Mouse (Mus musculus): ENCODE measurements around the gene Tecta. TPM values are rescaled to one million over a fixed set of nuclear protein-coding genes. Genes with fewer than 3 reads are reported as not detected.

Gene Tecta
- total RNA-seq, 1 experiment = 0.09 TPM

DNA sequence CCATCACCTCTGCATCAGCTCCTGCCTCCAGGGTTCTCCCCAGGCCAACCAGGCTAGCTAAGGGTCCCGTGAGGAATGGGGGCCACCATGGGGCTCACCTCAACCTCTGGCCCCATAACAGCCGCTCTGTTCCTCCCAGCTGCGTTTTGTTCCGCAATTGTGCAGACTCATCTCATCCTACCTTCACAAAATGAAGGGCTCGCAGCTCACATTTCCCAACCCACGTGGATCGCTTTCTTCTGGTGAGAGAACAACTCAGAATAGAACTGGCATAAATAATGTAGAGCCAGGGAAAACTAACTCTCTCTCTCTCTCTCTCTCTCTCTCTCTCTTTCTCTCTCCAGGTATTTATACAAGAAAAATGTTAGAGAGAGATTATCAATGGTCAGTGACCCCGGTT is 76.5 kb downstream of the Tecta start:
- H3K4me1 ChIP-seq (ENCODE audit: control insufficient read depth in 2 of 2, insufficient read depth in 2 of 2, low read length in 2 of 2, poor library complexity in 1 of 2) = no peaks in the 10 kb centered on the region
- no peaks in the 10 kb centered on the region for H3K36me3 ChIP-seq (ENCODE audit: control insufficient read depth, insufficient read depth, low read length, poor library complexity, severe bottlenecking)
- no peak for DNase-seq (ENCODE audit: low read depth, low spot score)
- in situ Hi-C loops (cut with MboI; ENCODE audit: low sequenced_read_pairs in 2 of 2, unreplicated experiment in 2 of 2) = no loop called here
- H3K27ac ChIP-seq (ENCODE audit: insufficient read depth, low read depth, low read length, poor library complexity, severe bottlenecking) = no peak overlapping the region
- no peak for TF ChIP-seq HCFC1 (IDR thresholded peaks at IDR 0.05; ENCODE audit: borderline replicate concordance, insufficient read depth, low read length)
- TF ChIP-seq ZC3H11A (IDR thresholded peaks at IDR 0.05; ENCODE audit: borderline replicate concordance, low read depth, low read length) = no peak
- no peak for TF ChIP-seq ZNF384 (IDR thresholded peaks at IDR 0.05; ENCODE audit: low read depth, low read length)
- TF ChIP-seq CHD2 (IDR thresholded peaks at IDR 0.05; ENCODE audit: low read depth, low read length) = no peak
- no peak for TF ChIP-seq MAFK (IDR thresholded peaks at IDR 0.05; ENCODE audit: insufficient read depth, low read depth, low read length)
- H3K9me3 ChIP-seq (ENCODE audit: control insufficient read depth, insufficient read depth, low read depth, low read length) = no peaks in the 10 kb centered on the region
- no peak overlapping the region for H3K4me3 ChIP-seq (ENCODE audit: insufficient read depth in 1 of 2, low read depth in 1 of 2, low read length in 2 of 2, poor library complexity in 1 of 2, severe bottlenecking in 1 of 2)
- no peak overlapping the region for H3K9ac ChIP-seq (ENCODE audit: insufficient read depth, low read depth, low read length, poor library complexity, severe bottlenecking)

DNA sequence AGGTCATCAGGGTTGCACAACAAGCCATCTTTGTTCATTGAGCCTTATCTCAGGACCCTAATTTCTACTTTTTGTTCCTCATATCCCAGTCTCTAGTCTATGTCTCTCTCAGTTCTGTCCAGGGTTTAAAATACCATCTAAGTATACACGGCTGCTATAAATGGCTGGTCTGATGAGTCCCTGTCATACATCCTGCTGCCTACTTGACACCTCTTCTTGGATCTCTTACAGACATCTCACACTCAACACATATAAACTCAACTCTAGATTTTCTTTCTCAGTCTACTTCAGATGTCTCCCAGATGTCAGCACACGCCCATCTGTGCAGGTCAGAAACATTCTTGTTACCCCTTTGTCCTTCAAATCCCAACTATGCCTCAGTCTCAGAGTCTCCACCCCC is 78.3 kb downstream of the Tecta start:
- no peak for TF ChIP-seq HCFC1 (IDR thresholded peaks at IDR 0.05; ENCODE audit: borderline replicate concordance, insufficient read depth, low read length)
- TF ChIP-seq ZC3H11A (IDR thresholded peaks at IDR 0.05; ENCODE audit: borderline replicate concordance, low read depth, low read length) = no peak
- no peak for TF ChIP-seq MAFK (IDR thresholded peaks at IDR 0.05; ENCODE audit: insufficient read depth, low read depth, low read length)
- no peak for TF ChIP-seq CHD2 (IDR thresholded peaks at IDR 0.05; ENCODE audit: low read depth, low read length)
- no peak for TF ChIP-seq ZNF384 (IDR thresholded peaks at IDR 0.05; ENCODE audit: low read depth, low read length)
- no peaks in the 10 kb centered on the region for H3K9me3 ChIP-seq (ENCODE audit: control insufficient read depth, insufficient read depth, low read depth, low read length)
- H3K4me3 ChIP-seq (ENCODE audit: insufficient read depth in 1 of 2, low read depth in 1 of 2, low read length in 2 of 2, poor library complexity in 1 of 2, severe bottlenecking in 1 of 2) = no peak overlapping the region
- no peak for DNase-seq (ENCODE audit: low read depth, low spot score)
- H3K4me1 ChIP-seq (ENCODE audit: control insufficient read depth in 2 of 2, insufficient read depth in 2 of 2, low read length in 2 of 2, poor library complexity in 1 of 2) = no peaks in the 10 kb centered on the region
- in situ Hi-C loops (cut with MboI; ENCODE audit: low sequenced_read_pairs in 2 of 2, unreplicated experiment in 2 of 2) = no loop called here
- H3K27ac ChIP-seq (ENCODE audit: insufficient read depth, low read depth, low read length, poor library complexity, severe bottlenecking) = no peak overlapping the region
- H3K36me3 ChIP-seq (ENCODE audit: control insufficient read depth, insufficient read depth, low read length, poor library complexity, severe bottlenecking) = no peaks in the 10 kb centered on the region
- no peak overlapping the region for H3K9ac ChIP-seq (ENCODE audit: insufficient read depth, low read depth, low read length, poor library complexity, severe bottlenecking)

DNA sequence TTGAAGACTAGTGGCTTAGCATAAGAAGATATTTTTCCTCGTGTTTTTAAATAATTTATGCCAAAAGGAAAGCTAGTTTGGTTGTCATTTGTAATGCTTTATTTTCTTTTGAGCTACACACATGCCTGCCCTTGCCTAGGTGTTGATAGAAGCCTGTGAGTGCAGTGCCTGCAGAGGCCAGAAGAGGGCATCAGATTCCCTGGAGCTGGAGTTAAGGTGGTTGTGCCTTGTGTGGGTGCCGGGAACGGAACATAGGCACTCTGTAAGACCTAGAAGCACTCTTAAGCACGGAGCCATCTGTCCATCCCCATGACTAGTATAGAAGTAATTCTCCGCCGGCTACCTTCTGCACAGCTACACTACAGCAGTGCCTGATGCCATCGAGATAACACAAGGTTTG is 79.1 kb downstream of the Tecta start:
- no peaks in the 10 kb centered on the region for H3K9me3 ChIP-seq (ENCODE audit: control insufficient read depth, insufficient read depth, low read depth, low read length)
- H3K4me3 ChIP-seq (ENCODE audit: insufficient read depth in 1 of 2, low read depth in 1 of 2, low read length in 2 of 2, poor library complexity in 1 of 2, severe bottlenecking in 1 of 2) = no peak overlapping the region
- TF ChIP-seq CHD2 (IDR thresholded peaks at IDR 0.05; ENCODE audit: low read depth, low read length) = no peak
- TF ChIP-seq MAFK (IDR thresholded peaks at IDR 0.05; ENCODE audit: insufficient read depth, low read depth, low read length) = no peak
- TF ChIP-seq ZNF384 (IDR thresholded peaks at IDR 0.05; ENCODE audit: low read depth, low read length) = no peak
- TF ChIP-seq HCFC1 (IDR thresholded peaks at IDR 0.05; ENCODE audit: borderline replicate concordance, insufficient read depth, low read length) = no peak
- TF ChIP-seq ZC3H11A (IDR thresholded peaks at IDR 0.05; ENCODE audit: borderline replicate concordance, low read depth, low read length) = no peak
- H3K36me3 ChIP-seq (ENCODE audit: control insufficient read depth, insufficient read depth, low read length, poor library complexity, severe bottlenecking) = no peaks in the 10 kb centered on the region
- no peak overlapping the region for H3K27ac ChIP-seq (ENCODE audit: insufficient read depth, low read depth, low read length, poor library complexity, severe bottlenecking)
- no peak overlapping the region for H3K9ac ChIP-seq (ENCODE audit: insufficient read depth, low read depth, low read length, poor library complexity, severe bottlenecking)
- in situ Hi-C loops (cut with MboI; ENCODE audit: low sequenced_read_pairs in 2 of 2, unreplicated experiment in 2 of 2) = no loop called here
- DNase-seq (ENCODE audit: low read depth, low spot score) = no peak
- no peaks in the 10 kb centered on the region for H3K4me1 ChIP-seq (ENCODE audit: control insufficient read depth in 2 of 2, insufficient read depth in 2 of 2, low read length in 2 of 2, poor library complexity in 1 of 2)

DNA sequence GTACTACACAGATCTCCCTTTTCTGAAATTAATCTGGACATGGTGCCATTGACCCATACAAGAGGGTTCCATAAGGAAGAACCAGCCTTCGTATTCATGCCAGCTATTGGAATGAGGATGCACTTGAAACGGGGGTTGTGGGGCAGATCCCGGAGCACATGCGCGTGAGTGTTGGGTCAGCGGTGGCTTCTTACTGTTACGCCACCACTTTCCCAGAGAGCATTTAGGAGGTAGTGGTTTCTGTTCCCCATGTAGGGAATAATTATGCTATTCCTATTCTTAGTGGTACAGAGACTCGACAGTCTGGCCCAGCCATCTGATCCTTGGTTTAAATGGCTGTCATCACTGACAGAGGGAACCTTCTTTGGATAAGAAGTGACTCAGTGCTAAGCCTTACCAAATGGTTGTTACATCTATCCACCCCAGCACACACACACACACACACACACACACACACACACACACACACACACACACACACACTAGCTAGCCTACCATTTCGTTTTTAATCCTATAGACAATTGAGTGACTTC is 81.2 kb downstream of the Tecta start:
- H3K4me3 ChIP-seq (ENCODE audit: insufficient read depth in 1 of 2, low read depth in 1 of 2, low read length in 2 of 2, poor library complexity in 1 of 2, severe bottlenecking in 1 of 2) = no peak overlapping the region
- no peaks in the 10 kb centered on the region for H3K4me1 ChIP-seq (ENCODE audit: control insufficient read depth in 2 of 2, insufficient read depth in 2 of 2, low read length in 2 of 2, poor library complexity in 1 of 2)
- no peaks in the 10 kb centered on the region for H3K36me3 ChIP-seq (ENCODE audit: control insufficient read depth, insufficient read depth, low read length, poor library complexity, severe bottlenecking)
- no peak for DNase-seq (ENCODE audit: low read depth, low spot score)
- H3K9ac ChIP-seq (ENCODE audit: insufficient read depth, low read depth, low read length, poor library complexity, severe bottlenecking) = no peak overlapping the region
- in situ Hi-C loops (cut with MboI; ENCODE audit: low sequenced_read_pairs in 2 of 2, unreplicated experiment in 2 of 2) = no loop called here
- TF ChIP-seq CHD2 (IDR thresholded peaks at IDR 0.05; ENCODE audit: low read depth, low read length) (no peak), ZNF384 (IDR thresholded peaks at IDR 0.05; ENCODE audit: low read depth, low read length) (no peak), ZC3H11A (IDR thresholded peaks at IDR 0.05; ENCODE audit: borderline replicate concordance, low read depth, low read length) (no peak), MAFK (IDR thresholded peaks at IDR 0.05; ENCODE audit: insufficient read depth, low read depth, low read length) (no peak), HCFC1 (IDR thresholded peaks at IDR 0.05; ENCODE audit: borderline replicate concordance, insufficient read depth, low read length) (no peak)
- H3K9me3 ChIP-seq (ENCODE audit: control insufficient read depth, insufficient read depth, low read depth, low read length) = no peaks in the 10 kb centered on the region
- H3K27ac ChIP-seq (ENCODE audit: insufficient read depth, low read depth, low read length, poor library complexity, severe bottlenecking) = no peak overlapping the region

DNA sequence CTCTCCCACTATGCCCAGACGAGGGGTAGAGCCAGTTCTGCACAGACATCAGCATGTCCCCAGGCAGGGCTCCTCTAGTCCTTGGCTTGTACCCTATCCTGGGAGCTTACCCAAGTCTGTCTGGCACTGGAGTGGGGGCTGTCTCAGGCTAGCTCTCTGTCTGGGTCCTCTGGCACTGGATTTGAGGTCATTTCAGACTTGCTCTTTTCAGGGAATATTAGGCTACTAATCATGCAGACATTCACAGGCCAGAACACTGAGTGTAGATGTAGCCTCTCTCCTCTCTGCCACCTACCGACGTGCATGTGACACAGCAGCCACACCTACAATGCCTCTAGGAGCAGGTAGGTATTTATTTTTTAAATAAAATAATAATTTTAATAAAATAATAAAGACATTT is 82.4 kb downstream of the Tecta start:
- TF ChIP-seq ZNF384 (IDR thresholded peaks at IDR 0.05; ENCODE audit: low read depth, low read length) = no peak
- no peak for TF ChIP-seq MAFK (IDR thresholded peaks at IDR 0.05; ENCODE audit: insufficient read depth, low read depth, low read length)
- no peak for TF ChIP-seq CHD2 (IDR thresholded peaks at IDR 0.05; ENCODE audit: low read depth, low read length)
- TF ChIP-seq ZC3H11A (IDR thresholded peaks at IDR 0.05; ENCODE audit: borderline replicate concordance, low read depth, low read length) = no peak
- no peak for TF ChIP-seq HCFC1 (IDR thresholded peaks at IDR 0.05; ENCODE audit: borderline replicate concordance, insufficient read depth, low read length)
- Histone ChIP-seq H3K4me1 (ENCODE audit: control insufficient read depth in 2 of 2, insufficient read depth in 2 of 2, low read length in 2 of 2, poor library complexity in 1 of 2) (no peaks in the 10 kb centered on the region), H3K27ac (ENCODE audit: insufficient read depth, low read depth, low read length, poor library complexity, severe bottlenecking) (no peak overlapping the region), H3K9ac (ENCODE audit: insufficient read depth, low read depth, low read length, poor library complexity, severe bottlenecking) (no peak overlapping the region), H3K4me3 (ENCODE audit: insufficient read depth in 1 of 2, low read depth in 1 of 2, low read length in 2 of 2, poor library complexity in 1 of 2, severe bottlenecking in 1 of 2) (no peak overlapping the region), H3K36me3 (ENCODE audit: control insufficient read depth, insufficient read depth, low read length, poor library complexity, severe bottlenecking) (no peaks in the 10 kb centered on the region), H3K9me3 (ENCODE audit: control insufficient read depth, insufficient read depth, low read depth, low read length) (no peaks in the 10 kb centered on the region)
- in situ Hi-C loops (cut with MboI; ENCODE audit: low sequenced_read_pairs in 2 of 2, unreplicated experiment in 2 of 2) = no loop called here
- no peak for DNase-seq (ENCODE audit: low read depth, low spot score)
